Mouse (Mus musculus): ENCODE results near the gene Pum3. TPM values are rescaled to one million over a fixed set of nuclear protein-coding genes. Genes with fewer than 3 reads are reported as not detected.
A peak's percentile ranks its signal among the peaks of the same experiment; 100 is the strongest.

Gene Pum3
- polyA plus RNA-seq, 1 experiment from 2014 or later, result 60.2 TPM

DNA sequence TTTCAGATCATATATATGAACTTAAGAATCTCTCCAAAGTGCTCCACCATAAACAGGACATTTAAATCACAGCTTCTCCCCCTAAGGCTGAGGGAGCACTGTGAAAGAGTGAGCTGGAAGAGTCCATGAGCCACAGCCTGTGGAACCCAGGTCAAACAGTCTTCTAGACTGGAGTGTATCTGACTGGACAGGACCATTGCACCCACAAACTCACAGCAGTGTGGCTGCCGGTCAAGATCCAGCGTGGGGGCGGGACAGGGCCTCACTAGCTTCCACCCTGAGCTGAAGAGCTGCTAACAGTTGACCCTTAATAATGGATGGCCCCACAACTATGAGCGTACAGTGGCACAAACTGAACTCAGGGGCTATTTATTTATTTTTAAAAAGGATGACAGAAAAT, 12.2 kb downstream of the Pum3 start:
- Histone ChIP-seq H3K36me3 (peaks cover 76% of the 10 kb centered on the region), H3K9ac (replicated peaks) (no peak overlapping the region)

DNA sequence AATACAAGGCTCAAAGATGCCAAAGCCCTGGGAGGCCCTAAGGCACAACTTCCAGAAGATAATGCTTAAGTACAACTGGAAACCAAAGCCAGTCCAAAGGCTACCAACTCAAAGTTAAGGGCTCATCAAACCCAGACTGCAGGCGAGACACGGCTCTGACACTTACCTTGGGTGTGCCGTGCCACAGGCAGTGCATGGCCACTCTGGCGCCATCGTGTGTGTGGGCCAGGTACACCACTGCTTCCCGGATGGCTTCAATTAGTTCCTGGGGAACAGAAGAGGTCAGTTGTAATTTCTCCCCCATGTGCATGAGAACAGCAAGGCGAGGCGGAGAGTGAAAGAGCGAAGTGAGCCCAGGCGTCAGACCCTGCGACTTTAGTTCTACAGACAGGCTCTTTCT, 13.1 kb downstream of the Pum3 start:
- peak; percentile 67; the same call in 1 of the 2 replicates for ATAC-seq
- H3K36me3 ChIP-seq, result peaks cover 75% of the 10 kb centered on the region
- H3K4me1 ChIP-seq (replicated peaks), result no peaks in the 10 kb centered on the region

More for the DNA sequence above, 12.2 kb downstream of the Pum3 start:
- H3K4me2 ChIP-seq (replicated peaks), result no peak overlapping the region
- 91% methylated on average over 4 of the region's 4 CpGs for WGBS
- no peak for ATAC-seq
- H3K4me3 ChIP-seq (replicated peaks), result no peak overlapping the region
- no peak overlapping the region for H3K27ac ChIP-seq
- no peaks in the 10 kb centered on the region for H3K9me3 ChIP-seq
- no peaks in the 10 kb centered on the region for H3K27me3 ChIP-seq
- H3K4me1 ChIP-seq (replicated peaks), result no peaks in the 10 kb centered on the region

DNA sequence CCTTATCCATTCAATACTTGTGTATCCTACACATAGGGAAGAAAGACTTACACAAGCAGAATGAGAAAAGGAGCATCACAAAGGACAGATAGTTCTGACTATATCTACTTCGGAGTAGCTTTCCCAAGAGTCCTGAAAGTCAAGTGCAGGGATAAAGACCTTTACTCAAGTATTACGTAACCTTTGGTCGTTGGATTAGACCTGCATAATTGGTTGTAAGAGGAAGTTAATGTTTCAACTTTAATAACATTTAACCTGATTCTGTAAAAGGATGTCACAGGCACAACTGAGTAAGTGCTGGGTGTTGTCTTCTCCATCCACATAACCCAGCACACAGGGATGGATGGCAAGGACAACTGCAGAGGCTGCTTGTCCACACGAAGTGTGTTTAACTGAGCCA, 18.3 kb downstream of the Pum3 start:
- H3K27me3 ChIP-seq, result no peaks in the 10 kb centered on the region
- peaks cover 51% of the 10 kb centered on the region for H3K36me3 ChIP-seq
- no peaks in the 10 kb centered on the region for H3K4me1 ChIP-seq (replicated peaks)
- ATAC-seq, result no peak
- no peaks in the 10 kb centered on the region for H3K9me3 ChIP-seq
- 91% methylated on average over 4 of the region's 4 CpGs for WGBS
- H3K9ac ChIP-seq (replicated peaks), result no peak overlapping the region
- H3K4me2 ChIP-seq (replicated peaks), result no peak overlapping the region
- no peak overlapping the region for H3K27ac ChIP-seq
- no peak overlapping the region for H3K4me3 ChIP-seq (replicated peaks)

More for the DNA sequence above, 13.1 kb downstream of the Pum3 start:
- Histone ChIP-seq H3K4me3 (replicated peaks) (no peak overlapping the region), H3K9ac (replicated peaks) (no peak overlapping the region), H3K27ac (no peak overlapping the region), H3K4me2 (replicated peaks) (no peak overlapping the region), H3K27me3 (no peaks in the 10 kb centered on the region), H3K9me3 (no peaks in the 10 kb centered on the region)
- WGBS, result 66% methylated on average over 11 of the region's 11 CpGs

DNA sequence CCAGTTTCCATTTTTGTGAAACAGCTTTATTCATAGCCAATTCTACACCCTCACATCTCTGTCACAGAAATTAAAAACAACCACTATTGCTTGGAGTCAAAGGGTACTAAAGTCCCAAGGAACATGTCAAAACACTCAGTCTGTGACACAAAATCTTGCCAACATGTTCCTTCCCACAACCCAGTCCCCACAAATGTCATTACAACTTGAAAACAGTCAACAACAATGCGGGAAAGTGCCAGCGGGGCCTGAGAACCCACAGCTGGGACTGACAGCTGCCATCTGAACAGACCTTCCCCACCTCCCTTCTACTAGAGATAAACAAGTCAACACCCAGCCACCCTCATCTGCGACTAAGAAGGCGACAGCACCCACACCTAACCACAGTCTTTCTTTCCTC, 18.9 kb downstream of the Pum3 start:
- no peaks in the 10 kb centered on the region for H3K9me3 ChIP-seq
- no peaks in the 10 kb centered on the region for H3K27me3 ChIP-seq
- no peak overlapping the region for H3K4me3 ChIP-seq (replicated peaks)
- 94% methylated on average over 4 of the region's 4 CpGs for WGBS
- peaks cover 45% of the 10 kb centered on the region for H3K36me3 ChIP-seq
- no peak overlapping the region for H3K27ac ChIP-seq
- H3K4me2 ChIP-seq (replicated peaks), result no peak overlapping the region
- ATAC-seq, result no peak
- H3K9ac ChIP-seq (replicated peaks), result no peak overlapping the region
- H3K4me1 ChIP-seq (replicated peaks), result no peaks in the 10 kb centered on the region

DNA sequence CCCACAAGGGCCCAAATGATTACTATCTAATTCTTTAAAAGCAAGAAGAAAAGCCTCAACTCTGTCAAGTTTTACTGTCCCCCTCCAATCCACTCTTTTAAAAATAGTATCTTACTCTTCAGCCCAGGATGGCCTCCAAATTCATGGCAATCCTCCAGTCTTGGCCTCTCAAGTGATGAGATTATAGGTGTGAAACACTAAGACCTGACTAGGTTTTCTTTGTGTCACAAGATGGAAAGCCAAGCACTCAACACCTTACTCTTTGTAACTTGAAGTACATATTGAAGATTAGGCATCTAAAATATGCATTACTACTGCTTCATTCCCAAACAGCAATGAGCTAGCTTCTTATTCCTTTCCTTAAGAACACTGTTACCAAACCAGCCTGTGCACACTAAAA, 19.8 kb downstream of the Pum3 start:
- no peaks in the 10 kb centered on the region for H3K9me3 ChIP-seq
- no peak overlapping the region for H3K4me2 ChIP-seq (replicated peaks)
- no peaks in the 10 kb centered on the region for H3K27me3 ChIP-seq
- peaks cover 41% of the 10 kb centered on the region for H3K36me3 ChIP-seq
- no peaks in the 10 kb centered on the region for H3K4me1 ChIP-seq (replicated peaks)
- no peak overlapping the region for H3K27ac ChIP-seq
- ATAC-seq, result no peak
- no peak overlapping the region for H3K4me3 ChIP-seq (replicated peaks)
- H3K9ac ChIP-seq (replicated peaks), result no peak overlapping the region

DNA sequence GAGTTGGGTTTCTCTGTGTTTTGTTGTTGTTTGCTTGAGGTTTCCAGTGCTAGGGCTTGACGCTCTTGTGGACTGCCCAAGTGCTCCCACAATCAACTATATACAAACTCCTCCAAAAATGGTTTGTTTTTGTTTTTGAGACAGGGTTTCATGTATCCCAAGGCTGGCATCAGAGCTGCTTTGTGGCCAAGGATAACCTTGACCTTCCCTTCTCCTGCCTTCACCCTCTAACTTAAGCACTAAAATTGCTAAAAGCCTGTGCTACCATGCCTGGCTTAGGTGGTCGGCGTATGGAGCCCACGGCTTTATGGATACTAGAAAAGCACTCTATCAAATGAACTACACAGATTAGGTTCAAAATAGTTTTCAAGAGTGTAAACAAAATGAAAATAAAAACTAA, 20.4 kb downstream of the Pum3 start:
- H3K9ac ChIP-seq (replicated peaks), result no peak overlapping the region
- no peaks in the 10 kb centered on the region for H3K4me1 ChIP-seq (replicated peaks)
- no peak overlapping the region for H3K4me2 ChIP-seq (replicated peaks)
- 99% methylated on average over 4 of the region's 4 CpGs for WGBS
- H3K27ac ChIP-seq, result no peak overlapping the region
- no peaks in the 10 kb centered on the region for H3K27me3 ChIP-seq
- ATAC-seq, result no peak
- H3K4me3 ChIP-seq (replicated peaks), result no peak overlapping the region
- no peaks in the 10 kb centered on the region for H3K9me3 ChIP-seq
- H3K36me3 ChIP-seq, result peaks cover 40% of the 10 kb centered on the region

DNA sequence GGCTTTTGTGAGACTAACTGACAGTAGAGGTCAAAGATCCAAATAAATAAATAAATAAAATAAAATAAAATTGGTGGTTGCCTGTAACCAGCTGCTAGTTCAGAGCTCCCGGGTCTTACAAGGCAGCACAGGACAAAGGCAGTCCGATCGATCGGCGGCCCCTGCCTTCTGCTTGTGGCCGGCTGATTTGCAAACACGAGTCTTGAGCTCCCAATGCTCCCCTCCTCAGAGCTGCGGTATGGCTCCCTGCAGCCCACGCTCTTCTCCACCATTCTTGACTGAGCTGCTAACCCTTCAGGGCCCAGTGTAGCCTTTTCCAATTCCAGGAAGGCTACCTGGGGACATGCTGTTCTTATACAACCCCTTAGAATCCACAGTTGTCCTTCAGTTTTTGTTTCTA, 31.8 kb downstream of the Pum3 start:
- ATAC-seq, result no peak
- Histone ChIP-seq H3K4me2 (replicated peaks) (no peak overlapping the region), H3K27me3 (no peaks in the 10 kb centered on the region), H3K36me3 (peaks cover 77% of the 10 kb centered on the region), H3K4me3 (replicated peaks) (no peak overlapping the region), H3K9ac (replicated peaks) (no peak overlapping the region), H3K27ac (no peak overlapping the region), H3K9me3 (no peaks in the 10 kb centered on the region), H3K4me1 (replicated peaks) (0 out of 2 replicates have a peak, but pooled peaks cover 4% of the 10 kb centered on the region)
- WGBS, result 67% methylated on average over 9 of the region's 9 CpGs

DNA sequence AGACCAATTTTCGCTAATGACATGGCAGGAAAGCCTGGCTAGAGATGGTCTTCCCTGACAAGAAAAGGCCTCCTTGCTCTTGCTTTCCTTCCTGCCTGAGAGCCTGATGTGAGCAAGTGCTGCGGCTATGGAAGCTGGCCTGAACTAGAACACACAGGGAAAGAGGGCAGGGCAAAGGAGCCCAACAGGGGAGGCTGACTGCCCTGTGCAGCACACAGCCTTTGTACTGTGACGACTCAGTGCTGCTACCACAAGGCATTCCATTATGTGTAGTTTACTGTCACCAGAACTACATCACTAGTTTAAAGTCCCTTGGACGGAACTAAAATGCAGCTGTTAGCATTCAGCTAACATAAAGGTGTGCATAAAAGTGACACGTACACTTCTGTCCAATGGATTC, 32.4 kb downstream of the Pum3 start:
- H3K4me2 ChIP-seq (replicated peaks), result no peak overlapping the region
- H3K4me1 ChIP-seq (replicated peaks), result 0 out of 2 replicates have a peak, but pooled peaks cover 4% of the 10 kb centered on the region
- no peak overlapping the region for H3K9ac ChIP-seq (replicated peaks)
- no peaks in the 10 kb centered on the region for H3K27me3 ChIP-seq
- no peak overlapping the region for H3K4me3 ChIP-seq (replicated peaks)
- no peaks in the 10 kb centered on the region for H3K9me3 ChIP-seq
- no peak for ATAC-seq
- WGBS, result 83% methylated on average over 5 of the region's 5 CpGs
- no peak overlapping the region for H3K27ac ChIP-seq
- H3K36me3 ChIP-seq, result peaks cover 81% of the 10 kb centered on the region

DNA sequence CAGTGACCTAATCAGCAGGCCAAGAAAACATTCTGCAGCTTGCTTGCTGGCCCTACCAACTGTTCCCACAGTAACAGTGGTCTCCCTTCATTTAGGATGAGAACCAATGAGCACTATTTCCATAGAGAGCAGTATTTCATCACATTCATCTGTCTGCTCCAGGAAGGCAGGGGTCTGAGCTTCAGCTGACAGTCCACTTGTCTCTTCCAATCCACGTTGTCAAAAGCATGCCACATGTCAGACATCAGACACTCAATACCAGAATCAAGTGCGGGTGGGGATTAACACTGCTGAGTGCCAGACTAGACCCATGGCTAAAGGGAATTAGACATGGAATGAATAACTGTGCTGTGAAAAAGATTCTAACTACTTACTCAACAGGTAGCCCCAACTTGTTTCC, 32.9 kb downstream of the Pum3 start:
- H3K27ac ChIP-seq, result no peak overlapping the region
- no peak overlapping the region for H3K9ac ChIP-seq (replicated peaks)
- H3K4me3 ChIP-seq (replicated peaks), result no peak overlapping the region
- H3K4me1 ChIP-seq (replicated peaks), result 0 out of 2 replicates have a peak, but pooled peaks cover 4% of the 10 kb centered on the region
- no peak for ATAC-seq
- no peaks in the 10 kb centered on the region for H3K27me3 ChIP-seq
- H3K9me3 ChIP-seq, result no peaks in the 10 kb centered on the region
- 72% methylated on average over 2 of the region's 2 CpGs for WGBS
- no peak overlapping the region for H3K4me2 ChIP-seq (replicated peaks)
- H3K36me3 ChIP-seq, result peaks cover 79% of the 10 kb centered on the region

DNA sequence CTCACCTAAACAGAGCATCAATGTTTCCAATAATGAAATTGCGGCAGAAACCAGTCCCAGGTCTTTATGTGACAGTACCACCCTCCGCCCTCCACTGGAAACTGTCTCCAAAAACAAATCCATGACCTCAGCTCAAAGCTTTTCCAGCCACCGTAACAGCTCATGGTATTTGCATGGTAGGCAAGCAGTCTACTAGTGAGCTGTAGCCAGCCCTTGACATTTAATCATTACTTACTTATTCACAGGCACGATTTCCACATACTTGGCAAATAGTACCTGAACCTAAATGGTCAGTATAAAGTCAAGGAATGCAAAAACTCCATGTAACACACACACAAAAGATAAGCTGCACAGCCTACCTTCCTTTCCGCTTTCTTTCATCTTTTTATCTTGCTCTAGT, 33.7 kb downstream of the Pum3 start:
- no peak overlapping the region for H3K9ac ChIP-seq (replicated peaks)
- no peak overlapping the region for H3K4me3 ChIP-seq (replicated peaks)
- H3K27ac ChIP-seq, result no peak overlapping the region
- H3K9me3 ChIP-seq, result no peaks in the 10 kb centered on the region
- ATAC-seq, result no peak
- WGBS, result 95% methylated on average over 5 of the region's 5 CpGs
- peaks cover 79% of the 10 kb centered on the region for H3K36me3 ChIP-seq
- no peak overlapping the region for H3K4me2 ChIP-seq (replicated peaks)
- no peaks in the 10 kb centered on the region for H3K27me3 ChIP-seq
- H3K4me1 ChIP-seq (replicated peaks), result 0 out of 2 replicates have a peak, but pooled peaks cover 4% of the 10 kb centered on the region

DNA sequence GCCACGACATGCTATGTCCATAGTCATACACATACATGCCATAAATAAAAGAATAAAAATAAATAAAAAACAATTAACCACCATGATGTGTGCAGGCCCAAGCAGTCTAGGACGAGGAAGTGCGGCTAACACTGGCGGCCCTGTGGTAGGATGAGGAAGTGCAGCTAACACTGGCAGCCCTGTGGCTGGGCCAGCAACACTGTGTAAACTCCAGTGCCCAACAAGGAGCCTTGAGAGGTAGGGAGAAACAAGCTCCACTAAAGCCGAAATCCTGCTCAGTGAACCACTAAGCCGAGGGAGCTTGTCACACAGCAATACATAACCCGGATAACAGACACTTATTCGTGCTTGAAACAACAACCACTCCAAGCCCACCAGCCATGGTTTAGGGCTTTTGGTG, 34.1 kb downstream of the Pum3 start:
- 0 out of 2 replicates have a peak, but pooled peaks cover 4% of the 10 kb centered on the region for H3K4me1 ChIP-seq (replicated peaks)
- peak; percentile 24; the same call in 1 of the 2 replicates for ATAC-seq
- WGBS, result 92% methylated on average over 8 of the region's 8 CpGs
- no peaks in the 10 kb centered on the region for H3K27me3 ChIP-seq
- H3K9me3 ChIP-seq, result no peaks in the 10 kb centered on the region
- H3K4me3 ChIP-seq (replicated peaks), result no peak overlapping the region
- H3K4me2 ChIP-seq (replicated peaks), result no peak overlapping the region
- no peak overlapping the region for H3K9ac ChIP-seq (replicated peaks)
- peaks cover 80% of the 10 kb centered on the region for H3K36me3 ChIP-seq
- H3K27ac ChIP-seq, result no peak overlapping the region

DNA sequence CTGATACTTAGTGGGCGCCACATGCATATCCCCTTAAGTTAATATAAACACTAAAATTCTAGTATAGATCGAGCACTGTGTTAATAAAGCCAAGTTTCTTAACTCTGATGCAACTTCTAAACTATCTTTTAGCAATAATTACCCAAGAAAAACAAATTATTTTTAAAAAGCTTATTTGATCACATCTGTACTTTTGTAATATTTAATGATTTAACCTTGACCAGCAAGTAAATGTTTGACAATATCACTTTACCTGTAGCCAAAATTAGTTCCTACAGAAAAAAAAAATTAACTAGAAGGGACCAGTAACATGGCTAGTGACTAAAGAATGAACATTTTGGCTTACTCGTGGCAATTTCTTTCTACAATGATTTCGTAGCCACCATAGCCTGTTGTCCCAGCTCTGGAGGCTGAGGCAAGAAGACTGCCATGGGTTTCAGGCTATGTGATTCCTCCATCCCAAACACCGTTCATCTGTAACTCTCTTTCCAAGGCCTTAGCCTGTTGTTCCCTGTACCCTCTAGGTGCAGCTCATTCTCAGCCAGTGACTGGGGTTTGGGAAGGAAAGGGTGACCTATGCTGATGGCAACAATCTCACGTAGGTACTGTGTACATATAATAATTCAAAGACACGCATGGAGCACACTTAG, 35.2 kb downstream of the Pum3 start:
- Histone ChIP-seq H3K36me3 (peaks cover 82% of the 10 kb centered on the region), H3K27me3 (no peaks in the 10 kb centered on the region), H3K4me3 (replicated peaks) (no peak overlapping the region), H3K4me1 (replicated peaks) (0 out of 2 replicates have a peak, but pooled peaks cover 4% of the 10 kb centered on the region), H3K9ac (replicated peaks) (no peak overlapping the region), H3K4me2 (replicated peaks) (no peak overlapping the region), H3K9me3 (no peaks in the 10 kb centered on the region), H3K27ac (no peak overlapping the region)
- WGBS, result 95% methylated on average over 7 of the region's 7 CpGs
- no peak for ATAC-seq

DNA sequence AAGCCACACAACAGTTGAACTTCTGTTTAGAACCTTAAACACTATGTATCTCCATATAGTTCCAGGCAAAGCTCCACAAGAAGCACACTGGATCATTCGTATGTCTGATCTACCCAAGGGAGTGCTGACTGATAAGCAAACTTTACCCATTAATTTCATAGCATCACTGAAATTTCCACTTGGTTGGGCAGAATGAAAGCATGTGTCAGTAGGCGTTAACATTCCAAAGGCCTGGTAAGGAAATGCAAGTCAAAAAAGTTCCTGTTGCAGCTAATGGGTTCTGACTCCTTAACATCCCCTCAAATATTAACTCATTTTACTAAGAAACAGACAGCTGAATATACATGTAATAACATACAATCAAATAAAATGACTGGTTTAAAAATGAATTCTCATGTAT, 37.2 kb downstream of the Pum3 start:
- no peak for ATAC-seq
- H3K4me2 ChIP-seq (replicated peaks), result no peak overlapping the region
- no peak overlapping the region for H3K9ac ChIP-seq (replicated peaks)
- 0 out of 2 replicates have a peak, but pooled peaks cover 4% of the 10 kb centered on the region for H3K4me1 ChIP-seq (replicated peaks)
- peaks cover 82% of the 10 kb centered on the region for H3K36me3 ChIP-seq
- no peaks in the 10 kb centered on the region for H3K27me3 ChIP-seq
- H3K9me3 ChIP-seq, result no peaks in the 10 kb centered on the region
- no peak overlapping the region for H3K4me3 ChIP-seq (replicated peaks)
- no peak overlapping the region for H3K27ac ChIP-seq
- WGBS, result 90% methylated on average over 2 of the region's 2 CpGs
